Mouse (Mus musculus): ENCODE data around the gene Lrrc52.

DNA sequence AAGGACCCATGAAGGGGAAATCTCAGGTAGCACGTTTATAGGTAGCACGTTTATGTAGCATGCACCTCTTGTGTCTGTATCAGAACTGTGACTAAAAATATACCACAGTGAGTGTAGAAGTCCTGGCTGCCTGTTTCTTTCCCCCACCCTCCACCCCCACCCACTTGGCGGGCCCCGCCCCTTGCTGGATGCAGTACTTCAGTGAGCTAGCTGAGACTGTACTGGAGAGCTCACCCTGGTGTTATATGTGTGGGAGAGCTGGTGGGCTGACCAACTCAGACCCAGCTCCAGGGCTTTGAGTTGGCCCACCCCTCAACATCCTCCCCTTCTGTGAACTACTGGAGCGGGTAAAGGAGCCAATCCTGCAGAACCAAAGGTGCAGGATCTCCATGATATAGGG lies 41.0 kb downstream of the Lrrc52 start:
- TF ChIP-seq CTCF (IDR thresholded peaks at IDR 0.05; ENCODE audit: borderline replicate concordance, insufficient read depth, low read length), result no peak
- no peak for TF ChIP-seq POLR2A (IDR thresholded peaks at IDR 0.05; ENCODE audit: low read depth, low read length)

All from embryonic fibroblast, embryonic 13.5 days (primary cell).